Mouse (Mus musculus): ENCODE results near the gene Fanca.

- TF ChIP-seq GATA1 (IDR thresholded peaks at IDR 0.05; ENCODE audit: borderline replicate concordance, low read length) (no peak), FLI1 (IDR thresholded peaks at IDR 0.05; ENCODE audit: low read length) (no peak)
These were observed 30.0 kb upstream of the Fanca start for GRCm38 (mm10) chr8:123348237-123348843.

All from megakaryocyte, embryonic 14.5 days (primary cell).